15 mouse cellular contexts compared by ENCODE assay signal in genomic region chr1:83248235-83248746, GRCm38 (mm10).
DNase-seq lines count a peak whose midpoint lies in the region; ATAC-seq lines count a peak whose summit lies in the region.
"Had no signal": no experiment of that assay in that cellular context is flagged by ENCODE, and none has a peak within 500 bp of the region (broad histone marks: within the 10 kb centered on the region; RNA-seq: fewer than 3 reads in every experiment).

No protein-coding gene starts in this region.

- DNase-seq in cerebellum, postnatal 4 days (ENCODE audit: low spot score in 2 of 2), result no peak
- DNase-seq in cerebellum, adult 18-20 months, result peak; percentile 88 to 92
- peak; percentile 97 for DNase-seq in cerebellum, adult 9-11 months
- DNase-seq in cerebellum, postnatal 36 days, result peak; percentile 82 to 92
- DNase-seq in lung, postnatal 25 days (ENCODE audit: low spot score), result no peak
- no peak for DNase-seq in lung, adult 18-20 months
- DNase-seq in liver, result no peak
- DNase-seq: adrenal gland, postnatal 36 days; gastrocnemius, postnatal 36 days; heart, adult 18-20 months; heart, postnatal 10 days; kidney, adult 18-20 months had no signal

- ATAC-seq in cerebellum, adult (ENCODE audit: insufficient number of reproducible peaks, low FRiP score, low TSS enrichment), result peak; percentile 98
- ATAC-seq: forebrain, embryonic 14.5 days; hindbrain, postnatal 0 days had no signal

Comparison
In these comparisons a context has a peak if more than half of its experiments do, and no peak if none do; other contexts are left out.
1. DNase-seq: peak in cerebellum, adult 18-20 months (2 of 2), cerebellum, adult 9-11 months (single experiment) and cerebellum, postnatal 36 days (2 of 2); none in cerebellum, postnatal 4 days (0 of 2), lung, postnatal 25 days (single experiment), lung, adult 18-20 months (0 of 2) and liver (single experiment).